Mouse (Mus musculus): ENCODE measurements around the gene Gabra6.

The Gabra6 gene

GRCm38 (mm10) chr11:42320882-42321281 lies at the start of gene Gabra6:
Gabra6 (minus strand) TSS chr11:42321072.
- DNase-seq (ENCODE audit: low spot score in 2 of 2), result no peak

- DNase-seq (ENCODE audit: low spot score in 2 of 2), result no peak
Measured at GRCm38 (mm10) chr11:42365544-42365943, 44.7 kb upstream of the Gabra6 start.

GRCm38 (mm10) chr11:42332121-42332520 lies 11.2 kb upstream of the Gabra6 start:
- DNase-seq (ENCODE audit: low spot score in 2 of 2), result no peak

GRCm38 (mm10) chr11:42326262-42326661 lies 5.4 kb upstream of the Gabra6 start:
- no peak for DNase-seq (ENCODE audit: low spot score in 2 of 2)

- no peak for DNase-seq (ENCODE audit: low spot score in 2 of 2)
Measured at GRCm38 (mm10) chr11:42321560-42321959, 688 bp upstream of the Gabra6 start.

- no peak for DNase-seq (ENCODE audit: low spot score in 2 of 2)
Measured at GRCm38 (mm10) chr11:42319521-42319920, 1.4 kb downstream of the Gabra6 start.

GRCm38 (mm10) chr11:42319101-42319500 lies 1.8 kb downstream of the Gabra6 start:
- no peak for DNase-seq (ENCODE audit: low spot score in 2 of 2)

GRCm38 (mm10) chr11:42317985-42318384 lies 2.9 kb downstream of the Gabra6 start:
- DNase-seq (ENCODE audit: low spot score in 2 of 2), result no peak

- no peak for DNase-seq (ENCODE audit: low spot score in 2 of 2)
Measured at GRCm38 (mm10) chr11:42314850-42315249, 6.0 kb downstream of the Gabra6 start.

- DNase-seq (ENCODE audit: low spot score in 2 of 2), result no peak
Measured at GRCm38 (mm10) chr11:42310892-42311291, 10.0 kb downstream of the Gabra6 start.

GRCm38 (mm10) chr11:42309086-42309485 lies 11.8 kb downstream of the Gabra6 start:
- DNase-seq (ENCODE audit: low spot score in 2 of 2), result no peak

- no peak for DNase-seq (ENCODE audit: low spot score in 2 of 2)
Measured at GRCm38 (mm10) chr11:42306095-42306494, 14.8 kb downstream of the Gabra6 start.

- no peak for DNase-seq (ENCODE audit: low spot score in 2 of 2)
Measured at GRCm38 (mm10) chr11:42258978-42259377, 61.9 kb downstream of the Gabra6 start.
